Mouse (Mus musculus): ENCODE measurements around the gene Gm49320. TPM values are rescaled to one million over a fixed set of nuclear protein-coding genes. Genes with fewer than 3 reads are reported as not detected.

Gm49320 gene
- total RNA-seq (2023): not detected

GRCm38 (mm10) chr8:4238434-4239192, at the start of gene Gm49320, which contains the start of gene Map2k7:
Gm49320 (plus strand) TSS chr8:4238865.
Map2k7 (plus strand) TSS chr8:4238740.

GRCm38 (mm10) chr8:4216791-4217621, 21.7 kb upstream of the Gm49320 start, which contains the start of gene Prr36:
Prr36 (minus strand) TSS chr8:4217459.

GRCm38 (mm10) chr8:4226739-4227347, 11.8 kb upstream of the Gm49320 start, which contains the start of gene Lrrc8e:
Lrrc8e (plus strand) TSS chr8:4226827.

GRCm38 (mm10) chr8:4247951-4248540, 9.4 kb downstream of the Gm49320 start, which contains the start of gene Tgfbr3l:
Tgfbr3l (plus strand) TSS chr8:4248214.

GRCm38 (mm10) chr8:4252934-4253841, 14.5 kb downstream of the Gm49320 start, which contains the start of gene Snapc2:
Snapc2 (plus strand) TSS chr8:4253080.

GRCm38 (mm10) chr8:4259125-4259804, 20.6 kb downstream of the Gm49320 start, which contains the start of gene Ctxn1:
Ctxn1 (minus strand) TSS chr8:4259274.

GRCm38 (mm10) chr8:4275275-4276110, 36.8 kb downstream of the Gm49320 start, which contains the start of gene Timm44:
Timm44 (minus strand) TSS chr8:4275913.

Other genes starting within 250 kb of the Gm49320 start
- gene Cd209f, start 133.0 kb upstream of the Gm49320 start, total RNA-seq (2023): not detected
- not detected for gene Cd209g, start 104.8 kb upstream of the Gm49320 start, total RNA-seq (2023)
- gene Evi5l, start 72.3 kb upstream of the Gm49320 start, total RNA-seq (2023): 10 to 100 TPM; 25.0 to 31.1 TPM
- under 1 TPM in 1 of 2 experiments, not detected in 1; 0.18 TPM for gene Prr36, start 21.4 kb upstream of the Gm49320 start, total RNA-seq (2023)
- gene Lrrc8e, start 12.0 kb upstream of the Gm49320 start, total RNA-seq (2023): not detected
- gene Map2k7, start 125 bp upstream of the Gm49320 start, total RNA-seq (2023): 100 to 1,000 TPM; 114 to 133 TPM
- gene Tgfbr3l, start 9.3 kb downstream of the Gm49320 start, total RNA-seq (2023): 10 to 100 TPM; 18.0 to 30.9 TPM
- gene Snapc2, start 14.2 kb downstream of the Gm49320 start, total RNA-seq (2023): 10 to 100 TPM; 15.1 to 15.6 TPM
- 1 to 10 TPM in 1 of 2 experiments, under 1 TPM in 1; 0.47 to 1.0 TPM for gene Ctxn1, start 20.4 kb downstream of the Gm49320 start, total RNA-seq (2023)
- 10 to 100 TPM; 86.3 to 94.1 TPM for gene Timm44, start 37.0 kb downstream of the Gm49320 start, total RNA-seq (2023)
- gene Ccl25, start 86.3 kb downstream of the Gm49320 start, total RNA-seq (2023): 10 to 100 TPM; 13.5 to 21.4 TPM
- 100 to 1,000 TPM; 105 TPM for gene Elavl1, start 86.5 kb downstream of the Gm49320 start, total RNA-seq (2023)